ENCODE assay signal across 19 mouse cellular contexts in the genomic region with DNA sequence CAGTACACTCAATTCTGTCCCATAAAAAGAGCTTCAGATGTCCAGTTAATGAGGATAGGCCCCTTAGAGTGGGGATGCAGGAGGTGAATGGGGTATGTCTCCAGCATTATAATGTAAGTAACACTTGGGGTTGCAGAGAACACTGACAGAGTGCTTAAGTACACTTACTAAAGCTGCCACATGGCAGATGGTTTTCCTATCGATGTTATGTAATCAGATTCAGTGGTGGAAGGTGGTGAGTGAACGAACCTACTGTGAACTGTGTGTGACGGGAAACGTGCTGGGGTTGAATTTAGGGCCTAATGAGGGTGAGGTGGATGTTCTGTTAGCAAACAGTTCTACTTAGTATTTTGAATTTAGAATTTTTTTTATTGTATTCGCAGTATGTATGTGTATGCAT. TPM values are rescaled to one million over a fixed set of nuclear protein-coding genes. Genes with fewer than 3 reads are reported as not detected.
DNase-seq lines count a peak whose midpoint lies in the region; ATAC-seq and TF ChIP-seq lines count a peak whose summit lies in the region.
"Had no signal": no experiment of that assay in that cellular context is flagged by ENCODE, and none has a peak within 500 bp of the region (broad histone marks: within the 10 kb centered on the region; RNA-seq: fewer than 3 reads in every experiment).

No protein-coding gene starts in this region.

- H3K4me2 ChIP-seq in hindbrain, postnatal 0 days (ENCODE audit: low read depth, low read length), result no peak overlapping the region
- H3K4me2 ChIP-seq: embryonic facial prominence, embryonic 12.5 days; forebrain, embryonic 12.5 days; hindbrain, embryonic 12.5 days had no signal

- H3K36me3 ChIP-seq in hindbrain, postnatal 0 days (ENCODE audit: insufficient read depth, low read length), result no peaks in the 10 kb centered on the region
- H3K36me3 ChIP-seq: embryonic facial prominence, embryonic 12.5 days; forebrain, embryonic 12.5 days; heart, embryonic 10.5 days; hindbrain, embryonic 12.5 days had no signal

- no peak overlapping the region for H3K4me3 ChIP-seq in hindbrain, postnatal 0 days (ENCODE audit: low read length)
- H3K4me3 ChIP-seq: embryonic facial prominence, embryonic 12.5 days; forebrain, embryonic 12.5 days; heart, embryonic 10.5 days; hindbrain, embryonic 12.5 days had no signal

- H3K9ac ChIP-seq in hindbrain, postnatal 0 days (replicated peaks; ENCODE audit: low read length), result no peak overlapping the region
- H3K9ac ChIP-seq: embryonic facial prominence, embryonic 12.5 days; forebrain, embryonic 12.5 days; forebrain, postnatal 0 days; hindbrain, embryonic 12.5 days had no signal

- H3K27me3 ChIP-seq in hindbrain, postnatal 0 days (ENCODE audit: insufficient read depth, low read length), result no peaks in the 10 kb centered on the region
- H3K27me3 ChIP-seq: embryonic facial prominence, embryonic 12.5 days; forebrain, embryonic 12.5 days; hindbrain, embryonic 12.5 days had no signal

- H3K9me3 ChIP-seq in hindbrain, postnatal 0 days (ENCODE audit: low read length), result no peaks in the 10 kb centered on the region
- H3K9me3 ChIP-seq: embryonic facial prominence, embryonic 12.5 days; forebrain, embryonic 12.5 days; heart, embryonic 10.5 days; hindbrain, embryonic 12.5 days had no signal

- peak; percentile 25 for DNase-seq in cerebellum, adult 11-12 months
- no peak for DNase-seq in cerebellum, adult 11 months
- no peak for DNase-seq in frontal cortex, postnatal 10 days (ENCODE audit: low spot score in 2 of 2)
- peak; percentile 64 for DNase-seq in brain, adult 2 months (ENCODE audit: low read depth, low spot score)
- peak; percentile 21 for DNase-seq in cerebellum, adult 9-11 months
- DNase-seq in hindbrain, postnatal 0 days (ENCODE audit: low spot score), result no peak
- DNase-seq: adrenal gland, postnatal 14 days; forebrain, postnatal 0 days; heart, adult 18-20 months; heart, postnatal 10 days; heart, postnatal 4 days; kidney, adult 11 months had no signal

- TF ChIP-seq CTCF in hindbrain, postnatal 0 days (IDR thresholded peaks at IDR 0.05; ENCODE audit: low read depth), result no peak

- ATAC-seq in frontal cortex, adult (ENCODE audit: low TSS enrichment), result 0 out of 2 replicates have a peak, but pooled peaks have one; percentile 50
- no peak for ATAC-seq in hindbrain, postnatal 0 days
- ATAC-seq: activated CD4-positive, CD25-positive, alpha-beta regulatory T cell, adult 4 months; forebrain, postnatal 0 days; hindbrain, embryonic 16.5 days had no signal

- no peak overlapping the region for H3K27ac ChIP-seq in hindbrain, postnatal 0 days
- H3K27ac ChIP-seq: embryonic facial prominence, embryonic 12.5 days; forebrain, embryonic 12.5 days; heart, embryonic 10.5 days; hindbrain, embryonic 12.5 days had no signal

- WGBS in hindbrain, postnatal 0 days, result 81% methylated on average over 5 of the region's 5 CpGs

- H3K4me1 ChIP-seq in hindbrain, postnatal 0 days (ENCODE audit: insufficient read depth, low read length), result no peaks in the 10 kb centered on the region

RNA-seq across cellular contexts. Expression of gene Foxo1, which starts 35.2 kb away (rescaled TPM):
- 4.8 and 5.2 TPM in 2 replicates for total RNA-seq in hindbrain, postnatal 0 days (2014; rRNA removed)
- polyA plus RNA-seq in hindbrain, postnatal 0 days (2015; fragmentation: Nextera tagmentation; extraction: Ambion mirVana), result 3.1 and 3.2 TPM in 2 replicates

Comparison
In these comparisons a context has a peak if more than half of its experiments do, and no peak if none do; other contexts are left out.
1. DNase-seq: peak in cerebellum, adult 11-12 months (single experiment), brain, adult 2 months (single experiment) and cerebellum, adult 9-11 months (single experiment); none in cerebellum, adult 11 months (single experiment), frontal cortex, postnatal 10 days (0 of 2) and hindbrain, postnatal 0 days (single experiment).